Mouse (Mus musculus): ENCODE data around the gene Hsp90aa1.

- TF ChIP-seq CTCF (IDR thresholded peaks at IDR 0.05; ENCODE audit: control insufficient read depth, insufficient read depth, insufficient read length): no peak
- no peak for TF ChIP-seq USF1 (IDR thresholded peaks at IDR 0.05; ENCODE audit: low read depth)
- no peak for TF ChIP-seq CEBPB (IDR thresholded peaks at IDR 0.05; ENCODE audit: low read depth)
- TF ChIP-seq MAX (IDR thresholded peaks at IDR 0.05): no peak
These were observed 51.1 kb downstream of the Hsp90aa1 start for GRCm38 (mm10) chr12:110651464-110651863.

Measured in C2C12 (cell line).